Mouse (Mus musculus): ENCODE measurements around the gene Rpl11.
"Not testable (repeated sequence)": the region's sequence is repeated elsewhere in the genome, so short reads cannot be mapped to it uniquely, and the experiment has no call there.

The Rpl11 gene

GRCm38 (mm10) chr4:136053247-136053596 is at the start of gene Rpl11:
TSS of gene Rpl11 (minus strand) at chr4:136053428.
- in situ Hi-C loops (cut with MboI; ENCODE audit: unreplicated experiment in 2 of 2): loop anchor here (5.0 kb wide), 4 partner anchors 36 to 251 kb away; partner anchors contain the start of genes Gale (in 1 of the 2) and Hmgcl (in 1 of the 2)

GRCm38 (mm10) chr4:136101753-136102152 is 48.5 kb upstream of the Rpl11 start:
- in situ Hi-C loops (cut with MboI; ENCODE audit: unreplicated experiment in 2 of 2): not testable (repeated sequence)

- in situ Hi-C loops (cut with MboI; ENCODE audit: unreplicated experiment in 2 of 2): no loop called here
These were observed 47.3 kb upstream of the Rpl11 start for GRCm38 (mm10) chr4:136100396-136101070.

GRCm38 (mm10) chr4:136098446-136098845 is 45.2 kb upstream of the Rpl11 start:
- in situ Hi-C loops (cut with MboI; ENCODE audit: unreplicated experiment in 2 of 2): no loop called here

- in situ Hi-C loops (cut with MboI; ENCODE audit: unreplicated experiment in 2 of 2): no loop called here
These were observed 43.4 kb upstream of the Rpl11 start for GRCm38 (mm10) chr4:136096446-136097113.

GRCm38 (mm10) chr4:136095490-136096105 is 42.4 kb upstream of the Rpl11 start:
- in situ Hi-C loops (cut with MboI; ENCODE audit: unreplicated experiment in 2 of 2): no loop called here

GRCm38 (mm10) chr4:136094519-136095219 is 41.4 kb upstream of the Rpl11 start:
- in situ Hi-C loops (cut with MboI; ENCODE audit: unreplicated experiment in 2 of 2): no loop called here

- in situ Hi-C loops (cut with MboI; ENCODE audit: unreplicated experiment in 2 of 2): no loop called here
These were observed 39.3 kb upstream of the Rpl11 start for GRCm38 (mm10) chr4:136092498-136092897.

GRCm38 (mm10) chr4:136091346-136091745 is 38.1 kb upstream of the Rpl11 start:
- in situ Hi-C loops (cut with MboI; ENCODE audit: unreplicated experiment in 2 of 2): no loop called here

GRCm38 (mm10) chr4:136089748-136090583 is 36.7 kb upstream of the Rpl11 start:
- in situ Hi-C loops (cut with MboI; ENCODE audit: unreplicated experiment in 2 of 2): no loop called here

GRCm38 (mm10) chr4:136088971-136089747 is 35.9 kb upstream of the Rpl11 start:
- in situ Hi-C loops (cut with MboI; ENCODE audit: unreplicated experiment in 2 of 2): no loop called here

- in situ Hi-C loops (cut with MboI; ENCODE audit: unreplicated experiment in 2 of 2): no loop called here
These were observed 35.1 kb upstream of the Rpl11 start for GRCm38 (mm10) chr4:136088364-136088763.

- in situ Hi-C loops (cut with MboI; ENCODE audit: unreplicated experiment in 2 of 2): no loop called here
These were observed 34.0 kb upstream of the Rpl11 start for GRCm38 (mm10) chr4:136087261-136087660.

GRCm38 (mm10) chr4:136084840-136085239 is 31.6 kb upstream of the Rpl11 start:
- in situ Hi-C loops (cut with MboI; ENCODE audit: unreplicated experiment in 2 of 2): no loop called here

GRCm38 (mm10) chr4:136083269-136084105 is 30.3 kb upstream of the Rpl11 start:
- in situ Hi-C loops (cut with MboI; ENCODE audit: unreplicated experiment in 2 of 2): no loop called here

- in situ Hi-C loops (cut with MboI; ENCODE audit: unreplicated experiment in 2 of 2): no loop called here
These were observed 28.5 kb upstream of the Rpl11 start for GRCm38 (mm10) chr4:136081729-136082128.

- in situ Hi-C loops (cut with MboI; ENCODE audit: unreplicated experiment in 2 of 2): no loop called here
These were observed 25.4 kb upstream of the Rpl11 start for GRCm38 (mm10) chr4:136078649-136079048.

- in situ Hi-C loops (cut with MboI; ENCODE audit: unreplicated experiment in 2 of 2): no loop called here
These were observed 23.7 kb upstream of the Rpl11 start for GRCm38 (mm10) chr4:136076776-136077538.

Data from v-Abl transformed pro-B cells (cell line).